Mouse (Mus musculus) stomach, embryonic 15.5 days (tissue): Measurements from ENCODE around the gene P4hb. TPM values are rescaled to one million over a fixed set of nuclear protein-coding genes. Genes with fewer than 3 reads are reported as not detected.

Experiments
- ATAC-seq: fragments of 200-750 bp; cut with Nextera tagmentation; 2 replicates; pipeline ENCODE4 v1.8.0; 2017; ENCODE audit warnings: low read depth, moderate number of reproducible peaks, moderate TSS enrichment; ENCODE audit not compliant: insufficient read depth, low FRiP score
- H3K27ac ChIP-seq: fragments of 300-500 bp; sonication (generic); 2 replicates; pipeline ENCODE4 v1.5.1; 2015; ENCODE audit warnings: mild to moderate bottlenecking, inconsistent platforms
- H3K27me3 ChIP-seq: fragments of 300-500 bp; sonication (generic); replicated peaks from 2 replicates; pipeline ENCODE4 v1.6.1; 2015; ENCODE audit warnings: inconsistent platforms
- H3K36me3 ChIP-seq: fragments of 300-500 bp; sonication (generic); 2 replicates; pipeline ENCODE4 v1.6.1; 2015; ENCODE audit warnings: inconsistent platforms
- H3K4me1 ChIP-seq: fragments of 300-500 bp; sonication (generic); 2 replicates; pipeline ENCODE4 v1.6.1; 2015; ENCODE audit warnings: inconsistent platforms
- H3K4me2 ChIP-seq: fragments of 300-500 bp; sonication (generic); 2 replicates; pipeline ENCODE4 v1.6.1; 2015; ENCODE audit warnings: mild to moderate bottlenecking, inconsistent platforms
- H3K4me3 ChIP-seq: fragments of 300-500 bp; sonication (generic); replicated peaks from 2 replicates; pipeline ENCODE4 v1.5.1; 2015; ENCODE audit warnings: inconsistent platforms
- H3K9ac ChIP-seq: fragments of 300-500 bp; sonication (generic); 2 replicates; pipeline ENCODE4 v1.6.1; 2015; ENCODE audit warnings: inconsistent platforms
- H3K9me3 ChIP-seq: fragments of 300-500 bp; sonication (generic); 2 replicates; pipeline ENCODE4 v1.6.1; 2016; ENCODE audit warnings: inconsistent platforms
- WGBS: fragments of 180-500 bp; shearing (Covaris S2); methylation state at CpG from one replicate; pipeline ENCODE4 v1.1.7; 2015; 5-methylcytosine and 5-hydroxymethylcytosine counted together
- polyA plus RNA-seq: library from polyadenylated mRNA; unstranded; fragments of >200 nt; fragmentation: Nextera tagmentation; extraction: Ambion mirVana; gene quantifications from 2 replicates; pipeline ENCODE4 v1.2.1, GENCODE M21; 2015

The P4hb gene
- polyA plus RNA-seq, 1 experiment from 2014 or later, result 954 TPM

DNA sequence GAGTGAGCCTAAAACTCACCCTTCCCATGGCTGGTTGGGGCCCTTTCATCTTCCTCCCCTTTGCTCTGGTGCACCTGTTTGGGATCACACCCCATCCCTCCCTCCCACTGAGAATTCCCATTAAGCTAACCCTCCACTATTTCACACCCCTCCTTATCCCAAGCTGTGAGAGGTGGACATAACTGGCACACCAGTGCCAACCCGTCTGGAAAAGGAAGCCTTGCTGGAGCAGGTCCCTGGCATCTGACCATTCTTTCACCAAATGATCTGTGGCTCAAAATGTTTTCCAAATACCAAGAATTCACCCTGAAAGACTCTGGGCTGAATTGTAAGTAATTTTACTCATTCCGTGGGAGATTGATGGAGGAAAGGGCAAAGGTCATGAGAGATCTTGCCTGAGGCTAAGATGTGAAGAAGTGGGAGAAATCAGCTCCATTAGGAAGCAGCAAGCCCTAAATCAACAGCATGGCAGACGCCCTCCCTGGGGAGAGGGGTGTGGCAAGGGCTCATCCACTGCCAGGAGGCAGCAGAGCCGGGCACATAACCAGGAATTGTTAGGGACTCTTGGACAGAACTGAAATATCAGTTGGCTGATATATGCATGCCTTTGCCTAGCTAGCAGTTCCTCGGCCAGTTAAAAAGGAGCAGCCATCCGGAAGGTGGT is 60.1 kb downstream of the P4hb start:
- H3K27me3 ChIP-seq, result no peaks in the 10 kb centered on the region
- no peak for ATAC-seq
- no peaks in the 10 kb centered on the region for H3K9me3 ChIP-seq
- peaks cover 3% of the 10 kb centered on the region; the same call in 1 of the 2 replicates for H3K4me1 ChIP-seq
- 30% methylated on average over 6 of the region's 6 CpGs for WGBS
- no peak overlapping the region for H3K9ac ChIP-seq
- no peaks in the 10 kb centered on the region for H3K36me3 ChIP-seq
- H3K4me2 ChIP-seq, result no peak overlapping the region
- no peak overlapping the region for H3K4me3 ChIP-seq
- H3K27ac ChIP-seq, result no peak overlapping the region

DNA sequence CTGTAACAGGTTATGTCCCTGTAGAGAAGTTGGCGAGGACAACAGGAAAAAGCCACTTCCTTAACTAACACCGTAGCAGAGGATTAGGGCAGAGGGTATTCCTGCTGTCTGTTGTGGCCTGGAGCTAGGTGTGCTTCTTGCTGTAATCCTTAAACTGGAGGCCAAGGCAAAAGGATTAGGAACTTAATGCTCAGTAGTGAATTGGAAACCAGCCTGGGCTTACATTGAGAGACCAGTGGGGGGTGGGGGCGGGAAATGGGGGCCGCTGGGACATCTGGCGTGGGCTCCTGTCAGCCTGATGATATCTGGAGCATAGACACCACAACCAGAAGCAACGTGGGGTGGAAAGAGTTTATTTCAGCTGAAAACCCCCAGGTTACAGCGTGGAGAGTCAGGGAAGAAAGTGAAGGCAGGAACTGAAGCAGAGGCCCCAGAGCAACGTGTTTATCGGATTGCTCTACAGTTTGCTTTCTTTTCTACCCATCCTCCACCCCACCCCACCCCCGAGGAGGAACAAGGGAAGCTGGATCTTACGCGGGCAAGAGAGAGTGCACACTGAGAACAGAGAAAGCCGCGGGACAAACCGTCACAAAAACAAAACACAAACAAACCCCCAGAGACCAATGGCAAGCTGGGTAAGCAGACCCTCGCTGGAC is 62.5 kb downstream of the P4hb start:
- H3K27me3 ChIP-seq, result no peaks in the 10 kb centered on the region
- no peaks in the 10 kb centered on the region for H3K36me3 ChIP-seq
- H3K4me3 ChIP-seq, result peak overlapping the region; percentile 26
- peak overlapping the region; percentile 73; the same call in 1 of the 2 replicates for H3K27ac ChIP-seq
- H3K4me2 ChIP-seq, result peak overlapping the region; percentile 51
- peaks cover 3% of the 10 kb centered on the region; the same call in 1 of the 2 replicates for H3K4me1 ChIP-seq
- no peak for ATAC-seq
- 7% methylated on average over 16 of the region's 16 CpGs for WGBS
- H3K9me3 ChIP-seq, result no peaks in the 10 kb centered on the region
- H3K9ac ChIP-seq, result peak overlapping the region; percentile 11; the same call in 1 of the 2 replicates

Other genes with a start within 250 kb of the P4hb start
- gene Actg1, start 224.7 kb downstream of the P4hb start, polyA plus RNA-seq, result 2,501 and 2,557 TPM in 2 replicates
- 0.49 and 0.85 TPM in 2 replicates for gene Fscn2, start 211.7 kb downstream of the P4hb start, polyA plus RNA-seq
- 31.5 and 33.0 TPM in 2 replicates for gene Faap100, start 194.5 kb downstream of the P4hb start, polyA plus RNA-seq
- 28.1 and 29.8 TPM in 2 replicates for gene Nploc4, start 135.5 kb downstream of the P4hb start, polyA plus RNA-seq
- not detected in 2 replicates for gene Tspan10, start 130.6 kb downstream of the P4hb start, polyA plus RNA-seq
- gene Pde6g, start 119.8 kb downstream of the P4hb start, polyA plus RNA-seq, result 0.26 TPM in 1 of 2 replicates, not detected in the other
- 15.7 and 16.1 TPM in 2 replicates for gene Oxld1, start 115.2 kb downstream of the P4hb start, polyA plus RNA-seq
- 30.5 and 32.2 TPM in 2 replicates for gene Ccdc137, start 115.1 kb downstream of the P4hb start, polyA plus RNA-seq
- gene Arl16, start 105.6 kb downstream of the P4hb start, polyA plus RNA-seq, result 40.0 and 42.7 TPM in 2 replicates
- 157 and 168 TPM in 2 replicates for gene Mrpl12, start 88.6 kb downstream of the P4hb start, polyA plus RNA-seq
- gene Slc25a10, start 81.4 kb downstream of the P4hb start, polyA plus RNA-seq, result 70.7 and 71.4 TPM in 2 replicates
- gene Gcgr, start 42.6 kb downstream of the P4hb start, polyA plus RNA-seq, result 1.7 and 2.4 TPM in 2 replicates
- gene Mcrip1, start 23.5 kb downstream of the P4hb start, polyA plus RNA-seq, result 167 TPM in 2 replicates
- 0.59 TPM in 1 of 2 replicates, not detected in the other for gene Ppp1r27, start 22.1 kb downstream of the P4hb start, polyA plus RNA-seq
- gene Arhgdia, start 8.4 kb upstream of the P4hb start, polyA plus RNA-seq, result 537 and 556 TPM in 2 replicates
- gene Alyref, start 25.1 kb upstream of the P4hb start, polyA plus RNA-seq, result 420 and 451 TPM in 2 replicates
- 196 and 200 TPM in 2 replicates for gene Anapc11, start 25.2 kb upstream of the P4hb start, polyA plus RNA-seq
- 9.8 and 12.1 TPM in 2 replicates for gene Npb, start 35.2 kb upstream of the P4hb start, polyA plus RNA-seq
- 183 and 188 TPM in 2 replicates for gene Pcyt2, start 44.7 kb upstream of the P4hb start, polyA plus RNA-seq
- gene Sirt7, start 52.0 kb upstream of the P4hb start, polyA plus RNA-seq, result 38.1 and 39.0 TPM in 2 replicates
- 29.3 and 31.9 TPM in 2 replicates for gene Mafg, start 60.3 kb upstream of the P4hb start, polyA plus RNA-seq
- gene Pycr1, start 70.5 kb upstream of the P4hb start, polyA plus RNA-seq, result 32.5 and 32.7 TPM in 2 replicates
- 0.28 and 0.44 TPM in 2 replicates for gene Myadml2, start 74.9 kb upstream of the P4hb start, polyA plus RNA-seq
- 3.9 and 4.9 TPM in 2 replicates for gene Notum, start 87.9 kb upstream of the P4hb start, polyA plus RNA-seq
- 105 and 113 TPM in 2 replicates for gene Aspscr1, start 99.7 kb upstream of the P4hb start, polyA plus RNA-seq
- 155 and 158 TPM in 2 replicates for gene Cenpx, start 140.5 kb upstream of the P4hb start, polyA plus RNA-seq
- 55.7 and 57.3 TPM in 2 replicates for gene Lrrc45, start 140.7 kb upstream of the P4hb start, polyA plus RNA-seq
- 36.4 and 39.4 TPM in 2 replicates for gene Rac3, start 148.2 kb upstream of the P4hb start, polyA plus RNA-seq
- 31.6 and 33.5 TPM in 2 replicates for gene Dcxr, start 154.0 kb upstream of the P4hb start, polyA plus RNA-seq
- 54.5 and 82.4 TPM in 2 replicates for gene Cbr2, start 158.9 kb upstream of the P4hb start, polyA plus RNA-seq
- gene Hmga1b, start 189.5 kb upstream of the P4hb start, polyA plus RNA-seq, result 4.3 and 9.3 TPM in 2 replicates
- 35.8 and 40.9 TPM in 2 replicates for gene Rfng, start 211.0 kb upstream of the P4hb start, polyA plus RNA-seq
- 157 and 172 TPM in 2 replicates for gene Gps1, start 211.0 kb upstream of the P4hb start, polyA plus RNA-seq
- 69.2 and 79.0 TPM in 2 replicates for gene Dus1l, start 223.2 kb upstream of the P4hb start, polyA plus RNA-seq